Mouse (Mus musculus): ENCODE data around the gene Srsf6. TPM values are rescaled to one million over a fixed set of nuclear protein-coding genes. Genes with fewer than 3 reads are reported as not detected.

Gene Srsf6
- polyA plus RNA-seq, 1 experiment from 2014 or later, result 125 TPM

GRCm38 (mm10) chr2:162934421-162934820, 3.1 kb downstream of the Srsf6 start:
- ATAC-seq (ENCODE audit: low FRiP score), result no peak
- Histone ChIP-seq H3K9me3 (replicated peaks) (no peaks in the 10 kb centered on the region), H3K4me2 (no peak overlapping the region), H3K4me1 (peaks cover 19% of the 10 kb centered on the region), H3K27ac (replicated peaks) (no peak overlapping the region), H3K4me3 (replicated peaks) (no peak overlapping the region), H3K9ac (replicated peaks) (no peak overlapping the region), H3K27me3 (replicated peaks) (no peaks in the 10 kb centered on the region; the same call in 1 of the 2 replicates), H3K36me3 (peaks cover 53% of the 10 kb centered on the region)
- WGBS, result 96% methylated on average over 19 of the region's 19 CpGs

- H3K9ac ChIP-seq (replicated peaks), result no peak overlapping the region
- no peaks in the 10 kb centered on the region for H3K27me3 ChIP-seq (replicated peaks)
- no peak for ATAC-seq (ENCODE audit: low FRiP score)
- no peak overlapping the region for H3K27ac ChIP-seq (replicated peaks)
- WGBS, result 97% methylated on average over 3 of the region's 3 CpGs
- H3K9me3 ChIP-seq (replicated peaks), result no peaks in the 10 kb centered on the region
- peaks cover 15% of the 10 kb centered on the region for H3K4me1 ChIP-seq
- no peak overlapping the region for H3K4me3 ChIP-seq (replicated peaks)
- peaks cover 65% of the 10 kb centered on the region for H3K36me3 ChIP-seq
- no peak overlapping the region for H3K4me2 ChIP-seq
Measured at GRCm38 (mm10) chr2:162935700-162936099, 4.4 kb downstream of the Srsf6 start.

GRCm38 (mm10) chr2:162939562-162939961, 8.2 kb downstream of the Srsf6 start:
- Histone ChIP-seq H3K4me3 (replicated peaks) (no peak overlapping the region), H3K9ac (replicated peaks) (no peak overlapping the region), H3K27me3 (replicated peaks) (peaks cover 2% of the 10 kb centered on the region; the same call in 1 of the 2 replicates), H3K4me2 (no peak overlapping the region), H3K9me3 (replicated peaks) (no peaks in the 10 kb centered on the region), H3K4me1 (peaks cover 19% of the 10 kb centered on the region), H3K36me3 (peaks cover 60% of the 10 kb centered on the region), H3K27ac (replicated peaks) (no peak overlapping the region)
- 76% methylated on average over 1 of the region's 1 CpGs for WGBS
- no peak for ATAC-seq (ENCODE audit: low FRiP score)

- under 1% methylated on average over 40 of the region's 40 CpGs for WGBS
- H3K9me3 ChIP-seq (replicated peaks), result no peaks in the 10 kb centered on the region
- peak within 1 kb of the TSS; percentile 95 for H3K4me2 ChIP-seq
- peaks cover 4% of the 10 kb centered on the region; the same call in 1 of the 2 replicates for H3K27me3 ChIP-seq (replicated peaks)
- peak within 1 kb of the TSS; percentile 69 for H3K9ac ChIP-seq (replicated peaks)
- peaks cover 19% of the 10 kb centered on the region for H3K4me1 ChIP-seq
- H3K4me3 ChIP-seq (replicated peaks), result peak within 1 kb of the TSS; percentile 70
- H3K27ac ChIP-seq (replicated peaks), result peak within 1 kb of the TSS; percentile 77
- peak; percentile 89 for ATAC-seq (ENCODE audit: low FRiP score)
- H3K36me3 ChIP-seq, result peaks cover 30% of the 10 kb centered on the region
Measured at GRCm38 (mm10) chr2:162943148-162943846, 12.0 kb downstream of the Srsf6 start, which contains the start of gene L3mbtl1. Gene L3mbtl1 (plus strand): TSS chr2:162943472.

- H3K27me3 ChIP-seq (replicated peaks), result peaks cover 4% of the 10 kb centered on the region; the same call in 1 of the 2 replicates
- H3K9ac ChIP-seq (replicated peaks), result peak overlapping the region; percentile 69
- H3K4me2 ChIP-seq, result peak overlapping the region; percentile 95
- no peak overlapping the region for H3K27ac ChIP-seq (replicated peaks)
- peaks cover 24% of the 10 kb centered on the region for H3K36me3 ChIP-seq
- no peaks in the 10 kb centered on the region for H3K9me3 ChIP-seq (replicated peaks)
- peaks cover 19% of the 10 kb centered on the region for H3K4me1 ChIP-seq
- ATAC-seq (ENCODE audit: low FRiP score), result 0 out of 2 replicates have a peak, but pooled peaks have one; percentile 17
- WGBS, result 12% methylated on average over 11 of the region's 11 CpGs
- H3K4me3 ChIP-seq (replicated peaks), result peak overlapping the region; percentile 70
Measured at GRCm38 (mm10) chr2:162943931-162944330, 12.6 kb downstream of the Srsf6 start.

- Histone ChIP-seq H3K27me3 (replicated peaks) (peaks cover 4% of the 10 kb centered on the region; the same call in 1 of the 2 replicates), H3K36me3 (no peaks in the 10 kb centered on the region), H3K9ac (replicated peaks) (no peak overlapping the region), H3K4me2 (no peak overlapping the region), H3K4me1 (peaks cover 15% of the 10 kb centered on the region), H3K4me3 (replicated peaks) (no peak overlapping the region), H3K27ac (replicated peaks) (no peak overlapping the region), H3K9me3 (replicated peaks) (no peaks in the 10 kb centered on the region)
- 93% methylated on average over 5 of the region's 5 CpGs for WGBS
- ATAC-seq (ENCODE audit: low FRiP score), result no peak
Measured at GRCm38 (mm10) chr2:162946964-162947363, 15.6 kb downstream of the Srsf6 start.

GRCm38 (mm10) chr2:162947736-162948135, 16.4 kb downstream of the Srsf6 start:
- WGBS, result 40% methylated on average over 15 of the region's 15 CpGs
- peaks cover 11% of the 10 kb centered on the region for H3K4me1 ChIP-seq
- peak overlapping the region; percentile 47 for H3K4me2 ChIP-seq
- H3K27ac ChIP-seq (replicated peaks), result no peak overlapping the region
- peak overlapping the region; percentile 18 for H3K4me3 ChIP-seq (replicated peaks)
- H3K9me3 ChIP-seq (replicated peaks), result no peaks in the 10 kb centered on the region
- no peaks in the 10 kb centered on the region for H3K36me3 ChIP-seq
- H3K27me3 ChIP-seq (replicated peaks), result peaks cover 4% of the 10 kb centered on the region; the same call in 1 of the 2 replicates
- H3K9ac ChIP-seq (replicated peaks), result no peak overlapping the region
- 0 out of 2 replicates have a peak, but pooled peaks have one; percentile 15 for ATAC-seq (ENCODE audit: low FRiP score)

GRCm38 (mm10) chr2:162948221-162948620, 16.9 kb downstream of the Srsf6 start:
- H3K4me1 ChIP-seq, result peaks cover 7% of the 10 kb centered on the region; the same call in 1 of the 2 replicates
- H3K27me3 ChIP-seq (replicated peaks), result peaks cover 4% of the 10 kb centered on the region; the same call in 1 of the 2 replicates
- H3K36me3 ChIP-seq, result no peaks in the 10 kb centered on the region
- H3K9me3 ChIP-seq (replicated peaks), result no peaks in the 10 kb centered on the region
- H3K4me3 ChIP-seq (replicated peaks), result peak overlapping the region; percentile 18
- no peak overlapping the region for H3K9ac ChIP-seq (replicated peaks)
- H3K4me2 ChIP-seq, result peak overlapping the region; percentile 47
- H3K27ac ChIP-seq (replicated peaks), result no peak overlapping the region
- 55% methylated on average over 14 of the region's 14 CpGs for WGBS
- ATAC-seq (ENCODE audit: low FRiP score), result no peak

GRCm38 (mm10) chr2:162950776-162951175, 19.4 kb downstream of the Srsf6 start:
- Histone ChIP-seq H3K27me3 (replicated peaks) (no peaks in the 10 kb centered on the region), H3K4me2 (no peak overlapping the region), H3K36me3 (no peaks in the 10 kb centered on the region), H3K4me3 (replicated peaks) (no peak overlapping the region), H3K9ac (replicated peaks) (no peak overlapping the region), H3K9me3 (replicated peaks) (no peaks in the 10 kb centered on the region), H3K27ac (replicated peaks) (no peak overlapping the region), H3K4me1 (no peaks in the 10 kb centered on the region)
- 98% methylated on average over 2 of the region's 2 CpGs for WGBS
- ATAC-seq (ENCODE audit: low FRiP score), result no peak

- Histone ChIP-seq H3K27ac (replicated peaks) (no peak overlapping the region), H3K9ac (replicated peaks) (no peak overlapping the region), H3K27me3 (replicated peaks) (no peaks in the 10 kb centered on the region; the same call in 1 of the 2 replicates), H3K4me2 (no peak overlapping the region), H3K36me3 (no peaks in the 10 kb centered on the region), H3K4me1 (no peaks in the 10 kb centered on the region), H3K4me3 (replicated peaks) (no peak overlapping the region), H3K9me3 (replicated peaks) (no peaks in the 10 kb centered on the region)
- WGBS, result 97% methylated on average over 2 of the region's 2 CpGs
- ATAC-seq (ENCODE audit: low FRiP score), result no peak
Measured at GRCm38 (mm10) chr2:162956843-162957242, 25.5 kb downstream of the Srsf6 start.

- no peaks in the 10 kb centered on the region for H3K4me1 ChIP-seq
- 82% methylated on average over 8 of the region's 10 CpGs for WGBS
- no peak overlapping the region for H3K4me2 ChIP-seq
- H3K4me3 ChIP-seq (replicated peaks), result no peak overlapping the region
- H3K9ac ChIP-seq (replicated peaks), result no peak overlapping the region
- H3K27me3 ChIP-seq (replicated peaks), result no peaks in the 10 kb centered on the region
- H3K27ac ChIP-seq (replicated peaks), result no peak overlapping the region
- ATAC-seq (ENCODE audit: low FRiP score), result no peak
- H3K9me3 ChIP-seq (replicated peaks), result no peaks in the 10 kb centered on the region
- no peaks in the 10 kb centered on the region for H3K36me3 ChIP-seq
Measured at GRCm38 (mm10) chr2:162961321-162961720, 30.0 kb downstream of the Srsf6 start.

GRCm38 (mm10) chr2:162966734-162967133, 35.4 kb downstream of the Srsf6 start:
- Histone ChIP-seq H3K9ac (replicated peaks) (no peak overlapping the region), H3K27me3 (replicated peaks) (0 out of 2 replicates have a peak, but pooled peaks cover 3% of the 10 kb centered on the region), H3K4me1 (no peaks in the 10 kb centered on the region), H3K36me3 (no peaks in the 10 kb centered on the region), H3K9me3 (replicated peaks) (no peaks in the 10 kb centered on the region), H3K4me3 (replicated peaks) (no peak overlapping the region), H3K4me2 (no peak overlapping the region), H3K27ac (replicated peaks) (no peak overlapping the region)
- WGBS, result 89% methylated on average over 2 of the region's 2 CpGs
- ATAC-seq (ENCODE audit: low FRiP score), result no peak
